Mouse (Mus musculus) mature B cell (primary cell): ENCODE data around the gene Akr1c13.

ENCODE experiments used
- in situ Hi-C: fragments of 300-500 bp; cut with MboI; formaldehyde crosslinking; loops from 2 replicates; pipeline ENCODE4 v1.14.3; 2019

Gene Akr1c13

DNA sequence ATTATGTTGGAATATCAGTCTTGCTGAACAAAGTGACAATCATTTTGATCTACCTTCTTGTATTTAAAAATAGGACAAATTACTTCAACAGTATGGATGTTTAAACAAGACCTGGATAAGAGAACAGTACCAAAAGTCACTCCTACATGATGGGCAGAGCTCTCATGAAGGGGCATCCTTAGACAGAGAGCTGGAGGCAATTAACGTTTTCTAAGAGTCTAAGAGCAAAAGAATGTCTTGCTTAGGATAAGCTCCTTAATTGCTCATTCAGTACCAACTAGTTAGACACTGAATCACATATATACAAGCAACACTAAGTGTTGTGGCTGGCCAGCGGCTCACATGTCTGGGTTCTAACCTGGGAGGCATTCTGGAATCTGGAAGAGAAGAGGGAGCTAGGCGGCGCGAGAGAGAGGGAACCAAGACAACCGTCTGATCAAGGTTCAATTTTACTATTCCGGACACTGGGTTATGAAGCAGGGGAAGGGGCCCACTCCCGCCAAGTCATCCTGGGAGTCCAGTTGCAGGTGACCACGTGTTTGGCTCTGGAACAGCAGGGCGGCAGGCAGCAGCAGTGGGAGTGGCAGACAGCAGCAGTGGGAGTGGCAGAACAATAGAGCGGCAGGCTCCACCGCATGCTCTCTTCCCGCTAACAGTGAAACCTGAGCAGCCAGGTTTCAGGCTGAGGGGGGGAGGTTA, 54.1 kb downstream of the Akr1c13 start:
- in situ Hi-C loops = no loop called here

DNA sequence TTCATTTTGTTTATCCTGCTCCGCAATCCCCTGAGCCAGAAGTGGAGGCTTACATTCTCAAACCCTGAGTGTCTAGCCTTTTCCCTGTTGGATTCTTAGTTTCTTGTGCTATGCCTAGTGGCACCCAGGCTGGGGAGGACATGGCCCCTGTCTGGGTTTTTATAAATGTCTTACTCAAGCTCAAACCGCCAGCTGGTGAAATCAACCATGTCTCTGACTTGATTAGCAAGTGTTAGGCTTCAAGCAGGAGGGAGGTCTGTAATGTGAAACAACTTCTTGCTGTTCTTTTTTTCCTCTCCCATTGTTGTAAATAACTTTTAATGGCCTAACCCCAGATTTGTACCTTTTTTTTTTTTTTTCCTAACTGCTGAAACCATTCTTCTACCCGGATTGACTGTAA, 58.4 kb downstream of the Akr1c13 start:
- in situ Hi-C loops = no loop called here
